Mouse (Mus musculus) liver, embryonic 12.5 days (tissue): ENCODE results near the gene Chp1. TPM values are rescaled to one million over a fixed set of nuclear protein-coding genes. Genes with fewer than 3 reads are reported as not detected.
"Not testable (repeated sequence)": the region's sequence is repeated elsewhere in the genome, so short reads cannot be mapped to it uniquely, and the experiment has no call there.

Experiments used
- ATAC-seq: fragments of 200-750 bp; cut with Nextera tagmentation; 2 replicates; pipeline ENCODE4 v1.8.0; 2017; ENCODE audit warnings: moderate number of reproducible peaks, mild to moderate bottlenecking, moderate library complexity
- H3K27ac ChIP-seq: fragments of 300-500 bp; sonication (generic); 2 replicates; pipeline ENCODE4 v1.5.1; 2016; ENCODE audit warnings: mild to moderate bottlenecking
- H3K27me3 ChIP-seq: fragments of 300-500 bp; sonication (generic); replicated peaks from 2 replicates; pipeline ENCODE4 v1.6.1; 2016; ENCODE audit warnings: mild to moderate bottlenecking, moderate library complexity
- H3K36me3 ChIP-seq: fragments of 300-500 bp; sonication (generic); 2 replicates; pipeline ENCODE4 v1.6.1; 2016; ENCODE audit warnings: mild to moderate bottlenecking, moderate library complexity
- H3K4me1 ChIP-seq: fragments of 300-500 bp; sonication (generic); 2 replicates; pipeline ENCODE4 v1.6.1; 2016
- H3K4me2 ChIP-seq: fragments of 300-500 bp; sonication (generic); 2 replicates; pipeline ENCODE4 v1.6.1; 2016; ENCODE audit warnings: mild to moderate bottlenecking, moderate library complexity
- H3K4me3 ChIP-seq: fragments of 300-500 bp; sonication (generic); 2 replicates; pipeline ENCODE4 v1.5.1; 2016; ENCODE audit warnings: mild to moderate bottlenecking, moderate library complexity
- H3K9ac ChIP-seq: fragments of 300-500 bp; sonication (generic); 2 replicates; pipeline ENCODE4 v1.6.1; 2016; ENCODE audit warnings: mild to moderate bottlenecking, moderate library complexity
- H3K9me3 ChIP-seq: fragments of 300-500 bp; sonication (generic); replicated peaks from 2 replicates; pipeline ENCODE4 v1.6.1; 2016; ENCODE audit warnings: mild to moderate bottlenecking, moderate library complexity
- WGBS: fragments of 180-500 bp; shearing (Covaris S2); methylation state at CpG from one replicate; pipeline ENCODE4 v1.1.7; 2016; ENCODE audit not compliant: insufficient replicate concordance; 5-methylcytosine and 5-hydroxymethylcytosine counted together
- polyA plus RNA-seq: library from polyadenylated mRNA; unstranded; fragments of >200 nt; fragmentation: Nextera tagmentation; extraction: Ambion mirVana; gene quantifications from 2 replicates; pipeline ENCODE4 v1.2.1, GENCODE M21; 2016

Gene Chp1
- 43.4 and 44.1 TPM in 2 replicates for polyA plus RNA-seq

GRCm38 (mm10) chr2:119547522-119548370, at the start of gene Chp1, which contains the start of gene Exd1:
Chp1 (plus strand) TSS chr2:119547697.
Exd1 (minus strand) TSS chr2:119547627.
- under 1% methylated on average over 55 of the region's 57 CpGs for WGBS
- ATAC-seq = peak; percentile 95

DNA sequence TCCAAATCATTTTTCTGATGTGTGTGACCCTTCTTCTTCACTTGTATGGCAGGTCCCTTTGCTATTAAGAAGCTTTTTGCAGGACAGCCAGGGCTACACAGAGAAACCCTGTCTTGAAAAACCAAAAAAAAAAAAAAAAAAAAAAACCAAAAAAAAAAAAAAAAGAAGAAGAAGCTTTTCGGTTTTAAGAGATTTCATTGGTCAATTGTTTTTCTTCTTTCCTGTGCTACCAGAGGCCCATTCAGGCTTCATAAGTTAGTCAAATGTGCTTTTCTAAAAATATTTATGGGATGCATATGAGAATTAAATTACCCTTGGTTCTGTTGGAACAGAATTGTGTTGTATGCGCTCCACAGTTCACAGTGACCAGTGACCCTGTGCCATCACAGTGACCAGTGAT, 48.6 kb upstream of the Chp1 start:
- WGBS = 58% methylated on average over 2 of the region's 2 CpGs
- no peak overlapping the region for H3K27ac ChIP-seq
- H3K36me3 ChIP-seq = no peaks in the 10 kb centered on the region
- H3K9ac ChIP-seq = no peak overlapping the region
- H3K27me3 ChIP-seq = no peaks in the 10 kb centered on the region; the same call in 1 of the 2 replicates
- no peaks in the 10 kb centered on the region for H3K4me1 ChIP-seq
- ATAC-seq = no peak
- H3K9me3 ChIP-seq = no peaks in the 10 kb centered on the region
- H3K4me3 ChIP-seq = no peak overlapping the region
- no peak overlapping the region for H3K4me2 ChIP-seq

More at GRCm38 (mm10) chr2:119547522-119548370, at the start of gene Chp1, which contains the start of gene Exd1:
- Histone ChIP-seq H3K36me3 (0 out of 2 replicates have a peak, but pooled peaks cover 2% of the 10 kb centered on the region), H3K27me3 (no peaks in the 10 kb centered on the region), H3K9ac (peak within 1 kb of the TSS; percentile 90), H3K4me1 (peaks cover 40% of the 10 kb centered on the region), H3K4me2 (peak within 1 kb of the TSS; percentile 72), H3K4me3 (peak within 1 kb of the TSS; percentile 89), H3K9me3 (no peaks in the 10 kb centered on the region), H3K27ac (peak within 1 kb of the TSS; percentile 89)

- 65% methylated on average over 2 of the region's 2 CpGs for WGBS
- no peak for ATAC-seq
- no peak overlapping the region for H3K4me2 ChIP-seq
- no peak overlapping the region for H3K27ac ChIP-seq
- H3K36me3 ChIP-seq = no peaks in the 10 kb centered on the region
- no peak overlapping the region for H3K4me3 ChIP-seq
- H3K27me3 ChIP-seq = no peaks in the 10 kb centered on the region; the same call in 1 of the 2 replicates
- H3K9me3 ChIP-seq = no peaks in the 10 kb centered on the region
- H3K4me1 ChIP-seq = no peaks in the 10 kb centered on the region
- H3K9ac ChIP-seq = no peak overlapping the region
These were observed 46.4 kb upstream of the Chp1 start for GRCm38 (mm10) chr2:119500965-119501652.

GRCm38 (mm10) chr2:119507108-119507507, 40.4 kb upstream of the Chp1 start:
- no peaks in the 10 kb centered on the region for H3K4me1 ChIP-seq
- no peaks in the 10 kb centered on the region for H3K27me3 ChIP-seq
- ATAC-seq = no peak
- no peak overlapping the region for H3K4me2 ChIP-seq
- H3K9ac ChIP-seq = no peak overlapping the region
- no peak overlapping the region for H3K4me3 ChIP-seq
- H3K9me3 ChIP-seq = no peaks in the 10 kb centered on the region
- no peak overlapping the region for H3K27ac ChIP-seq
- H3K36me3 ChIP-seq = no peaks in the 10 kb centered on the region

GRCm38 (mm10) chr2:119508518-119508917, 39.0 kb upstream of the Chp1 start:
- H3K9ac ChIP-seq, H3K36me3 ChIP-seq, H3K27ac ChIP-seq, H3K4me1 ChIP-seq, ATAC-seq, H3K9me3 ChIP-seq, H3K4me2 ChIP-seq, H3K27me3 ChIP-seq, H3K4me3 ChIP-seq: not testable (repeated sequence)
- 46% methylated on average over 7 of the region's 7 CpGs for WGBS

DNA sequence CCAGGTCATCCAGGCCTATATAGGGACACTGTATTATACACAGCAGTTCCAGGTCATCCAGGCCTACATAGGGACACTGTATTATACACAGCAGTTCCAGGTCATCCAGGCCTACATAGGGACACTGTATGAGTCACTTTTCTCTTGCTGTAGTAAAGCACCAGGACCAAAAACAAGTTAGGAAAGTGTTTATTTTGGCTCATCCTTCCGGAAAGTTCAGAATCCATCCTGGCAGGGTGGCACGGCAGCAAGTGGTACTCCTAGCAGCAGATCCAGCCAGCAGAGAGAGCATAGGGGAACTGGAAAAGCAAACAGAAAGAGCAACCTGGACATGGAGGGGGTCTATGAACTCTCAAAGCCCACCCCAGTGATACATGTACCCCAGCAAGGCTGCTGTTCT, 36.6 kb upstream of the Chp1 start:
- H3K27ac ChIP-seq = no peak overlapping the region
- 73% methylated on average over 2 of the region's 2 CpGs for WGBS
- H3K27me3 ChIP-seq = no peaks in the 10 kb centered on the region; the same call in 1 of the 2 replicates
- no peaks in the 10 kb centered on the region for H3K4me1 ChIP-seq
- H3K4me2 ChIP-seq = no peak overlapping the region
- no peak overlapping the region for H3K4me3 ChIP-seq
- no peaks in the 10 kb centered on the region for H3K36me3 ChIP-seq
- no peak for ATAC-seq
- no peaks in the 10 kb centered on the region for H3K9me3 ChIP-seq
- H3K9ac ChIP-seq = no peak overlapping the region

DNA sequence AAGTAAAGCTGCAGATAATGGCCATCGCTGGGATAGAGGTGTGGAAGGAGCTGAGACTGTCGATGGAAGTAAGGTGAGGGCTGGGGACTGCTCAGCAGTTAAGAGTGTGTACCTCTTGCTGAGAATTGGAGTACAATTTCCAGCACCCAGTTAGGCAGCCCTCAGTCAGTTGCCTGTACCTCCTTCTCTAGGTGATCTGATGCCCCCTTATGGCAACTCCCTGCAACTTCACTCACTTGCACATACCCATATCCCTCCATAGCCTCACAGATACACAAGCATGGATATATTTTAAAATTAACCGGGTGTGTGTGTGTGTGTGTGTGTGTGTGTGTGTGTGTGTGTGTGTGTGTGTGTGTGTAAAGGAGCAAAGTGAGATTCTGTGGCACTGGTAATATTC, 35.2 kb upstream of the Chp1 start:
- no peaks in the 10 kb centered on the region for H3K4me1 ChIP-seq
- no peak overlapping the region for H3K4me2 ChIP-seq
- WGBS = 80% methylated on average over 3 of the region's 3 CpGs
- no peak overlapping the region for H3K27ac ChIP-seq
- no peak overlapping the region for H3K4me3 ChIP-seq
- no peaks in the 10 kb centered on the region for H3K36me3 ChIP-seq
- no peak overlapping the region for H3K9ac ChIP-seq
- ATAC-seq = no peak
- H3K27me3 ChIP-seq = no peaks in the 10 kb centered on the region; the same call in 1 of the 2 replicates
- H3K9me3 ChIP-seq = no peaks in the 10 kb centered on the region

- no peaks in the 10 kb centered on the region for H3K9me3 ChIP-seq
- H3K9ac ChIP-seq = no peak overlapping the region
- no peak overlapping the region for H3K27ac ChIP-seq
- H3K4me3 ChIP-seq = no peak overlapping the region
- no peaks in the 10 kb centered on the region; the same call in 1 of the 2 replicates for H3K27me3 ChIP-seq
- no peaks in the 10 kb centered on the region for H3K36me3 ChIP-seq
- no peak for ATAC-seq
- H3K4me1 ChIP-seq = no peaks in the 10 kb centered on the region
- no peak overlapping the region for H3K4me2 ChIP-seq
- 57% methylated on average over 3 of the region's 3 CpGs for WGBS
These were observed 33.4 kb upstream of the Chp1 start for GRCm38 (mm10) chr2:119514026-119514522.

DNA sequence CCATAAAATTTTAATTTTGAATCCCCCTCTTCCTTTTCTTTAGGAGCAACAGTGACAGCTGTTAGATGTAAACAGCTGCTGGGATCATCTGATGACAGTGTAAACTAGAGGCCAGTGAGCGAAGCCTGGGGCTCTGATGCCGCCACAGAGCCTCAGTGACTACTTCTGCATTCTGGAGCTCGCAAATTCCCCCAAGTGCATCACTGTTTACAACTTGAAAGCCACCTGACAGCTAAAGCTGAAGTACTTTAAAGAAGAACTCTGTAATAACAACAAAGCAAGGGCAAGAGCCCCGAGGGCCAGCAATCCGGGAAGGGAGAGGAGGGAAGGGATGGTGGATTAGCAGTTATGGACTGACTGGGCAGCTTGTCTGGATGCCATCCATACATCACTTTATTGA, 30.7 kb upstream of the Chp1 start:
- H3K27ac ChIP-seq = no peak overlapping the region
- no peaks in the 10 kb centered on the region for H3K4me1 ChIP-seq
- H3K36me3 ChIP-seq = no peaks in the 10 kb centered on the region
- H3K4me2 ChIP-seq = no peak overlapping the region
- no peak overlapping the region for H3K9ac ChIP-seq
- ATAC-seq = no peak
- no peaks in the 10 kb centered on the region for H3K9me3 ChIP-seq
- no peaks in the 10 kb centered on the region; the same call in 1 of the 2 replicates for H3K27me3 ChIP-seq
- no peak overlapping the region for H3K4me3 ChIP-seq
- 48% methylated on average over 5 of the region's 5 CpGs for WGBS

DNA sequence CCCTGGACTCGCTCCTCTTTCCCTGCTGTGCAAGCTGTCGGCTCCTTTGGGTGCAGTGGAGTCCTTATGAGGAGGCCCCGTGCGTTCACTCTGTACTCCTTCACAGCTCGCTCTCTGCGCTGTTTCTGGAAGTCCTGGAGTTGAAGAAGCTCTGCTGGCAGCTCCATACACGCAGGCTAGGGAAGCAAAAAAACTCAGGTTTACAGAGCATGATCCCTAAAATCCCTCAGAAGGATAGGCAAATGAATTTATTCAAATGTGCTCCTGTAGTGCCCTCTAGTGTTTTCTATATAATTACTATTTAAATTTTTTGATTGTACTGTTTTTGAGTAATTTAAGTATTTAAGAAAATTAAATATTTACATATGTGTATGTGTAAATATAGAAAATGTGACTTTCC, 26.9 kb upstream of the Chp1 start:
- no peak overlapping the region for H3K4me3 ChIP-seq
- H3K9me3 ChIP-seq = no peaks in the 10 kb centered on the region
- ATAC-seq = no peak
- no peak overlapping the region for H3K9ac ChIP-seq
- H3K36me3 ChIP-seq = no peaks in the 10 kb centered on the region
- H3K4me2 ChIP-seq = no peak overlapping the region
- no peaks in the 10 kb centered on the region for H3K27me3 ChIP-seq
- H3K27ac ChIP-seq = no peak overlapping the region
- no peaks in the 10 kb centered on the region for H3K4me1 ChIP-seq
- WGBS = 62% methylated on average over 7 of the region's 7 CpGs

- Histone ChIP-seq H3K27me3 (no peaks in the 10 kb centered on the region), H3K4me3 (no peak overlapping the region), H3K9me3 (no peaks in the 10 kb centered on the region), H3K36me3 (no peaks in the 10 kb centered on the region), H3K9ac (no peak overlapping the region), H3K4me1 (no peaks in the 10 kb centered on the region), H3K4me2 (no peak overlapping the region), H3K27ac (no peak overlapping the region)
- no peak for ATAC-seq
- WGBS = 76% methylated on average over 4 of the region's 4 CpGs
These were observed 23.7 kb upstream of the Chp1 start for GRCm38 (mm10) chr2:119523836-119524235.

DNA sequence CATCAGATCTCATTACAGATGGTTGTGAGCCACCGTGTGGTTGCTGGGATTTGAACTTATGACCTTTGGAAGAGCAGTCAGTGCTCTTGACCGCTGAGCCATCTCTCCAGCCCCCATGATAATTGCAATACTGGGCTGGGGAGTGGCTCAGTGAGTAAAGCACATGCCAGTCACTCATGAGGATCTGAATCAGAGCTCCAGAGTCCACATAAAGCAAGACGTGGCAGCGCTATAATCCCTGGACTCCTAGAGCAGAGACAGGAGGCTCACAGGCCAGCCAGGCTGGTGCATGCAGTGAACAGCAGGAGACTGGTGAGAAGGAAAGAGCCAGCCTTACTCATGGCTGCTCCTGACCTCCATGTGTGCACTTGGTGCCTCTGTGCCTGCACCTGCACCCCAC, 22.1 kb upstream of the Chp1 start:
- H3K4me2 ChIP-seq = no peak overlapping the region
- H3K9me3 ChIP-seq = no peaks in the 10 kb centered on the region
- H3K9ac ChIP-seq = no peak overlapping the region
- no peak overlapping the region for H3K27ac ChIP-seq
- no peaks in the 10 kb centered on the region for H3K36me3 ChIP-seq
- 55% methylated on average over 4 of the region's 4 CpGs for WGBS
- H3K27me3 ChIP-seq = no peaks in the 10 kb centered on the region
- H3K4me1 ChIP-seq = no peaks in the 10 kb centered on the region
- H3K4me3 ChIP-seq = no peak overlapping the region
- no peak for ATAC-seq
